Mouse (Mus musculus) B cell, adult 2 months (primary cell): ENCODE results near the gene Med19.
"Not testable (repeated sequence)": the region's sequence is repeated elsewhere in the genome, so short reads cannot be mapped to it uniquely, and the experiment has no call there.

Experiments
- DNase-seq, 2 experiments: peaks; one replicate each; pipeline ENCODE4 v3.0.0; 2022

Med19 gene

GRCm38 (mm10) chr2:84720718-84721117 lies 42.5 kb downstream of the Med19 start:
- DNase-seq, result no peak

GRCm38 (mm10) chr2:84721182-84721581 lies 43.0 kb downstream of the Med19 start:
- no peak for DNase-seq

GRCm38 (mm10) chr2:84723856-84724255 lies 45.7 kb downstream of the Med19 start:
- no peak for DNase-seq

- no peak for DNase-seq
These were observed 47.6 kb downstream of the Med19 start for GRCm38 (mm10) chr2:84725770-84726169.

- peak in 1 of 2 experiments; percentile 10 for DNase-seq
These were observed 48.5 kb downstream of the Med19 start for GRCm38 (mm10) chr2:84726716-84727115.

- peak; percentile 95 to 96 for DNase-seq
These were observed 49.1 kb downstream of the Med19 start, which contains the start of gene Clp1 for GRCm38 (mm10) chr2:84727172-84727858. TSS of gene Clp1 (minus strand) at chr2:84727350.

GRCm38 (mm10) chr2:84728191-84728590 lies 50.0 kb downstream of the Med19 start:
- not testable (repeated sequence) for DNase-seq

GRCm38 (mm10) chr2:84731206-84731605 lies 53.0 kb downstream of the Med19 start:
- no peak for DNase-seq

GRCm38 (mm10) chr2:84732394-84732793 lies 54.2 kb downstream of the Med19 start:
- DNase-seq, result no peak

- peak; percentile 63 to 74 for DNase-seq
These were observed 55.5 kb downstream of the Med19 start, which contains the start of gene Ypel4 for GRCm38 (mm10) chr2:84733579-84734300. TSS of gene Ypel4 (plus strand) at chr2:84734058.

- DNase-seq, result peak in 1 of 2 experiments; percentile 7
These were observed 56.2 kb downstream of the Med19 start for GRCm38 (mm10) chr2:84734351-84734864.

GRCm38 (mm10) chr2:84734919-84735318 lies 56.7 kb downstream of the Med19 start:
- no peak for DNase-seq

GRCm38 (mm10) chr2:84735346-84735920 lies 57.2 kb downstream of the Med19 start:
- no peak for DNase-seq

GRCm38 (mm10) chr2:84736312-84737161 lies 58.3 kb downstream of the Med19 start:
- no peak for DNase-seq

GRCm38 (mm10) chr2:84737451-84737925 lies 59.3 kb downstream of the Med19 start:
- no peak for DNase-seq
